Mouse (Mus musculus): ENCODE results near the gene Atn1. TPM values are rescaled to one million over a fixed set of nuclear protein-coding genes. Genes with fewer than 3 reads are reported as not detected.
A peak's percentile ranks its signal among the peaks of the same experiment; 100 is the strongest.
"Not testable (repeated sequence)": the region's sequence is repeated elsewhere in the genome, so short reads cannot be mapped to it uniquely, and the experiment has no call there.

Atn1 gene
- polyA plus RNA-seq (2015; fragmentation: Nextera tagmentation; extraction: Ambion mirVana), result 1.8 and 1.9 TPM in 2 replicates

DNA sequence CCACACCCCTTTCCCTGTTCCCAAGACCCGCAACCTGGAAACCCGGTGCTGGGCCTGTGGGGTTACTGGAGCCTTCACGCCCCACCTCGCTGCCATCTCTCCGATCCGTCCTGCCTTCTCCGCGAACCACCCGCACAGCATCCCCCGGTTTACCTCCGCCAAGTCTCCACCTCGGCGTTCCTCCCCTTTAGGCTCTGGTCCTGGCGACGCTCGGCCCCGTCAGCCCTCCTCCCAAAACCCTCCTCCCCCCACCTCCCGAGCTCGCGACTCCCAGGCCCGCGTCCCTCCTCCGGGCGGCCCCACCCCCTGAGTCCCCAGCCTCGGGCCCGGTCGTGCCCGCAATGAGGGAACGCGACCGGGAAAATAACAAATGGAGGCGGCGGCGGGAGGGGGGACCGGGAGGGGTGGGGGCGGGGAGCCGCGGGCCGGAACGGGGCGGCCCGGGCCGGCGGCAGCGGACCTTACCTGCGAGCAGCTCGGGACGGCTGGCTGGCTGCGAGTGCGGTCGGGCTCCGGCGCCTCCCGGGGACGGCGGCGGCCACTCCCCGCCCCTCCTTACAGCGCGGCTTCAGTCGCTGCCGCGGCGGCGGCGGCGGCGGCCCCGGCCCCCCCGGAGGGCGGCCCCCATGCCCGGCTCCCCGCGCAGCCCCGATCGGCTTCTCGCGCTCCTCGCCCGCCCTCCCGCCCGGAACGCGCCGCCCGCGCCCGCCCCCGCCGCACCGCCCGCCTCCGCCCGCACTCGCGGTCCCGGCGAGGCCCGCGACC, at the start of gene Atn1, which contains the start of gene Gm45234:
TSS of gene Atn1 (minus strand) at position 694 of the 765 bp plus-strand sequence.
TSS of gene Gm45234 (minus strand) at position 191 of the 765 bp plus-strand sequence.
- DNase-seq, result peak; percentile 73
- Histone ChIP-seq H3K27ac (ENCODE audit: low read depth) (peak within 1 kb of the TSS; percentile 92), H3K27me3 (ENCODE audit: insufficient read depth, low read length) (peaks cover 22% of the 10 kb centered on the region), H3K36me3 (replicated peaks; ENCODE audit: insufficient read depth, low read length) (no peaks in the 10 kb centered on the region), H3K4me2 (ENCODE audit: low read depth, low read length) (peak within 1 kb of the TSS; percentile 88), H3K9me3 (ENCODE audit: low read length) (no peaks in the 10 kb centered on the region), H3K4me3 (ENCODE audit: low read depth, low read length) (peak within 1 kb of the TSS; percentile 72), H3K4me1 (ENCODE audit: insufficient read depth) (peaks cover 32% of the 10 kb centered on the region), H3K9ac (replicated peaks) (peak within 1 kb of the TSS; percentile 79)
- no peak for TF ChIP-seq CTCF (IDR thresholded peaks at IDR 0.05; ENCODE audit: low read depth)
- TF ChIP-seq EP300 (IDR thresholded peaks at IDR 0.05; ENCODE audit: low read depth), result no peak
- WGBS (ENCODE audit: insufficient replicate concordance), result under 1% methylated on average over 52 of the region's 100 CpGs
- peak; percentile 66 for ATAC-seq

DNA sequence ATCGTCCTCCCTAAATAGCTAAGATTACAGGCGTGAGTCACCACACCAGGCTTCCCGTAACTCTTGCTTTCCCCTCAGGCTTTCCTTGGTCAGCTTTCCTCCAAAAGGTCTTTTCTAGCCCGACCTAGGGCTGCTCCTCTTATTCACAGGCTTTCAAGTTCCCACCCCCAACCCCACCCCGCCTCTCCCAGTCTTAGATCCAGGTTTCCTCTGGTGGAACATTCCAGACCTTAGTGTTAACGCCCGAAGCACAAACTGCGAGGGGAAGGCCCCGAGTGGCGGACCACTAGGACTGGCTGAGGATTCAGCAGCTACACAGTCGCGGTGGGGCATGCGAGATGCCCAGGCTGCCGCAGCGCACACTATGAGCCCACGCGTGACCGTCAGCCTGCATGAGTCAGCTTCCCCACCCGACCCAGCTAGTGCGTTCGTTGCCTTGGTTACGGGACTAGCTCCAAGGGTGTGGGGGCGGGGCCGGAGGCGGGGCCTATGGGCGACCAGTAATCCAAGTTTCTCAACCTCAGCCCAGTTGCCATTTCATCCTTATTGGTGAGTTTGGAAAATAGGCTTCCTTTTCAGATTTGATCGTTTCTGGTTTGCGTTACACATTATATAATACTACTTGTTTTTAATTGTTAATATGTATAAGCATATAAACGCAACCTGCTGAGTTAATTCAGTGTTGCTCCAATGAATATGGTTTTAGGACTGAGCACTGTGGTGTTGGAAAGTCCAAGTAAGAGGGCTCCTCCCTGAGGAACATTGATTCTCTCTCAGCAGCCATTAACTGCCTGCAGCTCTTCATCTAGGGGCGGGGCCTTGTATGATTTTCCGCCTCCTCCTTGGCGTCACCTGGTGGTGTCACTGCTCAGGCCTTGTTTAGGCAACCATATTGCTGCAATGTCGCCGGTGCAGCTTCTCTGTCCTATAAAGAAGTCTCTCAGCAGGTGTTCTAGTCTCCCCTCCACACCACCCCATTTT, 49.3 kb upstream of the Atn1 start:
- no peaks in the 10 kb centered on the region for H3K27me3 ChIP-seq (ENCODE audit: insufficient read depth, low read length)
- peaks cover 6% of the 10 kb centered on the region for H3K36me3 ChIP-seq (replicated peaks; ENCODE audit: insufficient read depth, low read length)
- DNase-seq, result peak; percentile 95
- H3K4me1 ChIP-seq (ENCODE audit: insufficient read depth), result peaks cover 33% of the 10 kb centered on the region
- TF ChIP-seq EP300 (IDR thresholded peaks at IDR 0.05; ENCODE audit: low read depth), result no peak; the same call in 1 of the 2 replicates
- peak; percentile 67 for TF ChIP-seq CTCF (IDR thresholded peaks at IDR 0.05; ENCODE audit: low read depth)
- peak overlapping the region; percentile 47 for H3K9ac ChIP-seq (replicated peaks)
- ATAC-seq, result peak; percentile 76
- no peaks in the 10 kb centered on the region for H3K9me3 ChIP-seq (ENCODE audit: low read length)
- 3% methylated on average over 34 of the region's 34 CpGs for WGBS (ENCODE audit: insufficient replicate concordance)
- peak overlapping the region; percentile 79 for H3K27ac ChIP-seq (ENCODE audit: low read depth)
- peak overlapping the region; percentile 50 for H3K4me3 ChIP-seq (ENCODE audit: low read depth, low read length)
- peak overlapping the region; percentile 73 for H3K4me2 ChIP-seq (ENCODE audit: low read depth, low read length)

DNA sequence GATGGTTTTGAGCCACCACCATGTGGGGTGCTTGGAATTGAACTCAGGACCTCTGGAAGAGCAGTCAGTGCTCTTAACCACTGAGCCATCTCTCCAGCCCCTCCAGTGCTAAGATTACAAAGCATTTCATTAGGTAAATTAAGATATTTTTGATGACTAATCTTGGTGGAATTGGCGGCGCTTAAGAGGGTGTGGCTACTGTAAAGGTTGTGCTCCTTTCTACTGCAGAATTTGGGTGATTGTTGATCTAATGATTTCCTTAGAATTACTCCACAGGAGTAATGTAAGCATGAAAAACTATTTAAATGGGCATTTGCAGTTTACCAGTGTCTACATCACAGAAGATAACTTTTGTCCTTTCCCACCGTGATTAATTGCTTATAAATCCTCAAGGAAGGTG, 48.0 kb upstream of the Atn1 start:
- WGBS (ENCODE audit: insufficient replicate concordance), result 72% methylated on average over 3 of the region's 3 CpGs
- H3K4me1 ChIP-seq (ENCODE audit: insufficient read depth), result peaks cover 22% of the 10 kb centered on the region

DNA sequence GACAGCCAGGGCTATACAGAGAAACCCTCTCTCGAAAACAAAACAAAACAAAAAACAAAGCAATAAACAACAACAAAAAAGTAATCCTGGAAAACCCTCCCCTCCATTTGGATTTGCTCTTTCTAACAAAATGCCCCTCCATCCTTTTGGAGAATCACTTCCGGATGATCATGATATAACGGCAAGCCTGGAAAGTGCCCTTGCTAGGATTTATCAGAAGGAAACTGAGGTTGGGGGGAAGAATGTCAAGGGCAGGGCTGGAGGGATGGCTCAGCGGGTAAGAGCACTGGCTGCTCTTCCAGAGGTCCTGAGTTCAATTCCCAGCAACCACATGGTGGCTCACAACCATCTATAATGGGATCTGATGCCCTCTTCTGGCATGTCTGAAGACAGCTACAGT, 47.4 kb upstream of the Atn1 start:
- not testable (repeated sequence) for DNase-seq; ATAC-seq; H3K4me3 ChIP-seq (ENCODE audit: low read depth, low read length); H3K27ac ChIP-seq (ENCODE audit: low read depth); H3K4me2 ChIP-seq (ENCODE audit: low read depth, low read length); H3K9ac ChIP-seq (replicated peaks); H3K36me3 ChIP-seq (replicated peaks; ENCODE audit: insufficient read depth, low read length); H3K27me3 ChIP-seq (ENCODE audit: insufficient read depth, low read length); H3K9me3 ChIP-seq (ENCODE audit: low read length)
- H3K4me1 ChIP-seq (ENCODE audit: insufficient read depth), result peaks cover 22% of the 10 kb centered on the region
- 86% methylated on average over 4 of the region's 4 CpGs for WGBS (ENCODE audit: insufficient replicate concordance)

More for the DNA sequence above, 48.0 kb upstream of the Atn1 start:
- TF ChIP-seq EP300 (IDR thresholded peaks at IDR 0.05; ENCODE audit: low read depth) (no peak), CTCF (IDR thresholded peaks at IDR 0.05; ENCODE audit: low read depth) (no peak)
- Histone ChIP-seq H3K27ac (ENCODE audit: low read depth) (no peak overlapping the region), H3K9ac (replicated peaks) (no peak overlapping the region), H3K9me3 (ENCODE audit: low read length) (no peaks in the 10 kb centered on the region), H3K27me3 (ENCODE audit: insufficient read depth, low read length) (no peaks in the 10 kb centered on the region), H3K36me3 (replicated peaks; ENCODE audit: insufficient read depth, low read length) (no peaks in the 10 kb centered on the region), H3K4me2 (ENCODE audit: low read depth, low read length) (no peak overlapping the region), H3K4me3 (ENCODE audit: low read depth, low read length) (no peak overlapping the region)
- ATAC-seq, result no peak
- DNase-seq, result no peak

DNA sequence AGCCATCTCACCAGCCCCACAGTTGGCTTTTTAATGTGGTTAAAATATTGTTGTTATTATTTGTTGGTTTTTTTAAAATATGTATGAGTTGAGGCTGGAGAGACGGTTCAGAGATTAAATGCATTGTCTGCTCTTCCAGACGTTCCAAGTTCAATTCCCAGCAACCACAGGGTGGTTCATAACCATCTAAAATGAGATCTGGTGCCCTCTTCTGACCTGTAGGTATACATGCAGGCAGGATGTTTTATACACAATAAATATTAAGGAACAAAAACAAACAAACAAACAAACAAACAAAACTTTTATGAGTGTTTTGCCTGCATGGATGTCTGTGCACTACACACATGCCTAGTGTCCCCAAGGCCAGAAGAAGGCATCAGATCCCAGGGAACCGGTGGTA, 46.7 kb upstream of the Atn1 start:
- DNase-seq, result no peak
- no peaks in the 10 kb centered on the region for H3K36me3 ChIP-seq (replicated peaks; ENCODE audit: insufficient read depth, low read length)
- no peak overlapping the region for H3K4me2 ChIP-seq (ENCODE audit: low read depth, low read length)
- H3K9ac ChIP-seq (replicated peaks), result no peak overlapping the region
- no peak overlapping the region for H3K4me3 ChIP-seq (ENCODE audit: low read depth, low read length)
- no peaks in the 10 kb centered on the region for H3K27me3 ChIP-seq (ENCODE audit: insufficient read depth, low read length)
- WGBS (ENCODE audit: insufficient replicate concordance), result 67% methylated on average over 3 of the region's 3 CpGs
- ATAC-seq, result no peak
- TF ChIP-seq CTCF (IDR thresholded peaks at IDR 0.05; ENCODE audit: low read depth) (peak; percentile 17; the same call in 1 of the 2 replicates), EP300 (IDR thresholded peaks at IDR 0.05; ENCODE audit: low read depth) (no peak)
- no peaks in the 10 kb centered on the region for H3K9me3 ChIP-seq (ENCODE audit: low read length)
- H3K27ac ChIP-seq (ENCODE audit: low read depth), result no peak overlapping the region
- H3K4me1 ChIP-seq (ENCODE audit: insufficient read depth), result peaks cover 20% of the 10 kb centered on the region

DNA sequence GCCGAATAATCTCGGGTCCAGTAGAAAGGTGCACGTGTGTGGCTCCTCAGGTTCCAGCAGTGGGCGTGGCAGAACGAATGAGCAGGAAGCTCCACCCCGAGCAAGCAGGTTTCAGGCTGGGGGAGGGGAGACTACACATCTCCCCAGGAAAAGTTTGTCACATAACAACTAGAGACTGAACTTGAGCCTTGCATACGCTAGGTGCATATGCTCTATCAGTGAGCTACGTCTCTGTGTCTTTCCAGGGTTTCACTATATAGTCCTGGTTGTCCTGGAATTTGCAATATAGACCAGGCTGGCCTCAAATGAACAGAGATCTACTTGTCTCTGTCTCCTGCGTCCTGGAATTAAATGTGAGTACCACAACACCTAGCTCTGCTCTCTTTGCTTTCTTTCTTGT, 46.1 kb upstream of the Atn1 start:
- DNase-seq; H3K27ac ChIP-seq (ENCODE audit: low read depth); H3K36me3 ChIP-seq (replicated peaks; ENCODE audit: insufficient read depth, low read length); H3K9ac ChIP-seq (replicated peaks); ATAC-seq; H3K27me3 ChIP-seq (ENCODE audit: insufficient read depth, low read length); H3K9me3 ChIP-seq (ENCODE audit: low read length): not testable (repeated sequence)
- 9% methylated on average over 6 of the region's 9 CpGs for WGBS (ENCODE audit: insufficient replicate concordance)
- 0 out of 2 replicates have a peak overlapping the region, but pooled peaks have one; percentile 14 for H3K4me3 ChIP-seq (ENCODE audit: low read depth, low read length)
- peaks cover 17% of the 10 kb centered on the region for H3K4me1 ChIP-seq (ENCODE audit: insufficient read depth)
- peak overlapping the region; percentile 54 for H3K4me2 ChIP-seq (ENCODE audit: low read depth, low read length)

Measured in liver, postnatal 0 days (tissue).